Mouse (Mus musculus) lung, postnatal 0 days (tissue): ENCODE measurements at regions not wholly inside any gene's neighbourhood (a gene's known extent, or its start where the extent isn't known, plus 50 kb on each side); places are given as distances from the start of the nearest gene placed in this dataset.

ENCODE experiments used
- ATAC-seq: fragments of 200-750 bp; cut with Nextera tagmentation; 2 replicates; pipeline ENCODE4 v1.8.0; 2017; ENCODE audit warnings: moderate library complexity
- DNase-seq: peaks from one replicate; pipeline ENCODE4 v3.0.0-alpha.2; 2016; ENCODE audit warnings: low spot score
- H3K27ac ChIP-seq: fragments of 300-500 bp; sonication (generic); 2 replicates; pipeline ENCODE4 v1.5.1; 2014; ENCODE audit warnings: antibody characterized with exemption, mild to moderate bottlenecking, low read length, mixed read lengths
- H3K27me3 ChIP-seq: fragments of 300-500 bp; sonication (generic); replicated peaks from 2 replicates; pipeline ENCODE4 v1.6.1; 2014; ENCODE audit warnings: low read length, mixed read lengths; ENCODE audit not compliant: insufficient read depth
- H3K36me3 ChIP-seq: fragments of 300-500 bp; sonication (generic); 2 replicates; pipeline ENCODE4 v1.6.1; 2014; ENCODE audit warnings: low read length, mixed read lengths; ENCODE audit not compliant: insufficient read depth
- H3K4me1 ChIP-seq: fragments of 300-500 bp; sonication (generic); 2 replicates; pipeline ENCODE4 v1.6.1; 2014; ENCODE audit warnings: antibody characterized with exemption, low read depth, low read length, mixed read lengths; ENCODE audit not compliant: insufficient read depth
- H3K4me2 ChIP-seq: fragments of 300-500 bp; sonication (generic); replicated peaks from 2 replicates; pipeline ENCODE4 v1.6.1; 2014; ENCODE audit warnings: low read depth, mild to moderate bottlenecking, low read length, moderate library complexity, mixed read lengths
- H3K4me3 ChIP-seq: fragments of 300-500 bp; sonication (generic); 2 replicates; pipeline ENCODE4 v1.5.1; 2014; ENCODE audit warnings: low read depth, low read length
- H3K9ac ChIP-seq: fragments of 300-500 bp; sonication (generic); replicated peaks from 2 replicates; pipeline ENCODE4 v1.6.1; 2014; ENCODE audit warnings: low read depth, mild to moderate bottlenecking
- H3K9me3 ChIP-seq: fragments of 300-500 bp; sonication (generic); 2 replicates; pipeline ENCODE4 v1.6.1; 2016; ENCODE audit warnings: low read length, mixed read lengths
- CTCF ChIP-seq: IDR thresholded peaks from 2 replicates; pipeline ENCODE4 v1.5.1; 2016; ENCODE audit warnings: antibody characterized with exemption, mild to moderate bottlenecking
- EP300 ChIP-seq: IDR thresholded peaks from 2 replicates; pipeline ENCODE4 v1.6.1; 2016; ENCODE audit warnings: antibody characterized with exemption, mild to moderate bottlenecking, control low read depth
- WGBS: fragments of 180-500 bp; shearing (Covaris S2); extraction: QIAGEN DNeasy Blood & Tissue Kit; methylation state at CpG from one replicate; pipeline ENCODE4 v1.1.7; 2014; 5-methylcytosine and 5-hydroxymethylcytosine counted together

DNA sequence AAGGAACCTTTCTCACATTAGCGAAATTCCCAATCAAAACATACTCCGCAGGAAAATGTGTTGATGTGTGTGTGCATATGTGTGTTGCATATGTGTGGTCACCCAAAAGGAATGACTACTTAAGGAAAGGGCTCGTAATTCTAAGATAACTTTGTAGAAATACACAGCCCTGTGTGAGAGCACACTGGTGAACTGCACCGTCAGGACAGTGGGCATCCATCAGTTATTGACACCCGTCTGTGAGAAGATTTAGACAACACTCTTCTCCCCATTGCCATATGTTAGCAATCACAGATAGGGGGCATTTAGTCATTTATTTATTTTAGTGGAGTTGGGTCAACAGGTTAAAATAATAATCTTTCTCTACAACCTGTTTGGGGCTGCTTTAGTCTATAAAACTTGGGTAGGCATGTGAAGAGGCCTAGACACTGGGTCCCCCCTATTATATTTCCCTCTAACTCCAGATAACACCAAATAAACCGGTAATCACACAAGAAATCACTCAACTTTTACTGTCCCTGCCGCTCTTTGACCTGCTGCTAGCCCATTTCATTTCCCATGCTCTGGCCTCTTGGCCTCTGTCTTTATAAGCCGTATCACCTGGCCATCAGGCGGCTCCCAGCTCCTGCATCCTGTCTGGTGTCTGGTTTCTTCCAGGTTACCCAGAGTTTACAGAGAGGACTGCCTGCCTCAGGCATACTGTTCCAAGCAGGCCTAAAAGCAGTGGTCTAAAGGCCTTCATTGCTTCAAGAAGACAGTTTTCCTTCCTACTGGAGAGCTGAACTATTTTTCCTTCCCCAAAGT lies 169.8 kb upstream of the Arrdc4 start:
- Histone ChIP-seq H3K9ac (no peak overlapping the region), H3K27me3 (no peaks in the 10 kb centered on the region), H3K4me1 (no peaks in the 10 kb centered on the region), H3K36me3 (no peaks in the 10 kb centered on the region), H3K9me3 (no peaks in the 10 kb centered on the region), H3K27ac (no peak overlapping the region), H3K4me2 (no peak overlapping the region), H3K4me3 (no peak overlapping the region)
- ATAC-seq (no peak), DNase-seq (no peak)
- TF ChIP-seq CTCF (no peak), EP300 (no peak)
- 71% methylated on average over 9 of the region's 9 CpGs for WGBS

DNA sequence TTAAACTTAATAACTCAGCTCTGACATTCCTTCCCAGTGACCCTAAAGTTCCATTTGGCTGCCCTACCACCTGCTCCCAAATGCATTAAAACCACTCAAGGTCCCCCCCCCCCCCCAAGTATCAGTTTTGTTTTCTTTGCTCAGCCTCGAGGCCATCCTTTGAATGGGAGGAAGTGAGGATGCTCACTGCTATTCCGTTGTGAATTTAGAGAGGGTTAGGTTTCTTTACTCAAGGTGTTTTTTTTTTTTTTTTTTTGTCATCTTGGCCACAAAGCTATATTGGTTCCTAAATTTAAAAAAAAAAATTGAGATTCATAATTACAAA lies 168.8 kb upstream of the Arrdc4 start:
- Histone ChIP-seq H3K27me3 (no peaks in the 10 kb centered on the region), H3K27ac (no peak overlapping the region), H3K4me2 (peak overlapping the region; percentile 43), H3K36me3 (no peaks in the 10 kb centered on the region), H3K9ac (no peak overlapping the region), H3K4me3 (0 out of 2 replicates have a peak overlapping the region, but pooled peaks have one; percentile 4), H3K4me1 (no peaks in the 10 kb centered on the region), H3K9me3 (no peaks in the 10 kb centered on the region)
- TF ChIP-seq CTCF, result no peak
- WGBS, result 6% methylated on average over 2 of the region's 2 CpGs
- ATAC-seq, result no peak
- no peak for DNase-seq

DNA sequence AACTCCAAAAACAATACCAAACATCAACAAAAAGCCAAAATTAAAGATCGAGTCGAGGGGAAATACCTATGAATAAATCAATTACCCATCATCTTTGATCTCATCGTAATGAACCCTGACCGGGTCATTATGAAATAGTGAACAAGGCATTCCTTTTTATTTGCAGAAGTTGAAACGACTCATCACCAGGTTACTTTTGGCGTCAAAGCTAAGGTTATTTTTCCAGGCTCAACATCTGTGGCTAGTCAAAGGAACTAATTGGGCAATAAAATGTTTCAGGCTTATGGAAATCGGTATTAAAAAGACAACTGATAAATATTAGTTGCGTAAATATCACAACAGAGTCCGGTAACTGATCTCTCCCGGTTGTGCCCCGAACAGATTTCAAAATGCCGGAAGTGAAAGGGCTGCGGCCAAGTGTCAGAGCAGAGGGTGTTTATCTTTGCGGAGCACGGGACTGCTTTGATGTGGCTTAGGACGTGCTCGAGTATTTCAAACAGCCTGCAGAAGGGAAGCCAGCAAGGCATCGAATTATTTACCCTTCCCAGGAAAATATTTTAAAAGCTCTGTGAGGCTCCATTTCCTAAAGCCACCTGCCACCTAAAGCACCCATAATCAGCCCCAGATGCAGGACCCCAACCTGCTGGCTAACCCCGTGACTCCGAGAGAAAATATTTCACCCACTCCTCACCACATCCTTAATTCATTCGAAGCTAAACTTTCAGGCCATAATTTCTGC lies 168.3 kb upstream of the Arrdc4 start:
- H3K4me1 ChIP-seq, result no peaks in the 10 kb centered on the region
- H3K27ac ChIP-seq, result no peak overlapping the region
- no peaks in the 10 kb centered on the region for H3K9me3 ChIP-seq
- H3K4me3 ChIP-seq, result 0 out of 2 replicates have a peak overlapping the region, but pooled peaks have one; percentile 4
- DNase-seq, result peak; percentile 74
- H3K27me3 ChIP-seq, result no peaks in the 10 kb centered on the region
- no peaks in the 10 kb centered on the region for H3K36me3 ChIP-seq
- WGBS, result 8% methylated on average over 21 of the region's 21 CpGs
- TF ChIP-seq CTCF (no peak), EP300 (peak; percentile 56; the same call in 1 of the 2 replicates)
- peak; percentile 70 for ATAC-seq
- H3K4me2 ChIP-seq, result peak overlapping the region; percentile 43
- no peak overlapping the region for H3K9ac ChIP-seq

DNA sequence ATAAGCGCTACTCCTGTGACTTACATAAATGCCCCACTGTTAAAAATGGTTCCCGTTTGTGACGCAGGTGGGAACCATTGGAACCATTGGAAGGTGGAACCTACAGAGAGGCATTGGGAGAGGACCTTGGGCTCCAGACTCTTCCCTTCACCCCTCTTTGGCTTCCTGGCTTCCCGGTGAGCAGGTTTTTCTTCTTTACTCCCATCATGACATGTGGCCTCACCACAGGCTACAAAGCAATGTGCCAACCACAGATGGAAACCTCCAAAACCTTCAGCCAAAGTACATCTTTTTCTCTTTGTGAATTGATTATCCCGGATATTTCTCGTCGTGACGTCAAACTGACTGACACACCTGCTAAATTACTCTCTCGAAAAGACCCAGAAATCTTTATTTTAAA lies 166.9 kb upstream of the Arrdc4 start:
- WGBS, result 87% methylated on average over 9 of the region's 9 CpGs
- Histone ChIP-seq H3K27me3 (no peaks in the 10 kb centered on the region), H3K27ac (no peak overlapping the region), H3K9ac (no peak overlapping the region), H3K9me3 (no peaks in the 10 kb centered on the region), H3K4me2 (no peak overlapping the region), H3K4me3 (no peak overlapping the region), H3K4me1 (no peaks in the 10 kb centered on the region), H3K36me3 (no peaks in the 10 kb centered on the region)
- DNase-seq (no peak), ATAC-seq (no peak)
- TF ChIP-seq EP300 (no peak), CTCF (no peak)

DNA sequence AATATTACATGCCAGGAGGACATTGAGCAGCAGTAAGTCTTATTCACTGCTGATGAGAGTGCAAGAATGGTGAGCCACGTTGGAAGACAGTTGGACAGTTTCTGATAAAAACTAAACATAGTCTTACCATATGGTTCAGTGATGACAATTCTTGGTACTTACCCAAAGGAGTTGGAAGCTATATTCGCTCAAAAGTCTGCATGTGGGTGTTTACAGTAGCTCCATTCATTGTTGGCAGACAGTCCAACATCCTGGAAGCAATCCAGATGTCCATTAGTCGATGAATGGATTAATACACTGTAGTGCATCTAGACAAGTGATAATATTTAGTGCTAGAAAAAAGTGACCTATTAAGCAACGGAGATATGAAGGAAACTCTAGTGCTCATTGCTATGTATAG lies 165.3 kb upstream of the Arrdc4 start:
- Histone ChIP-seq H3K27me3 (no peaks in the 10 kb centered on the region), H3K4me1 (no peaks in the 10 kb centered on the region), H3K27ac (no peak overlapping the region), H3K36me3 (no peaks in the 10 kb centered on the region), H3K9me3 (no peaks in the 10 kb centered on the region), H3K4me3 (no peak overlapping the region), H3K9ac (no peak overlapping the region), H3K4me2 (no peak overlapping the region)
- 30% methylated on average over 4 of the region's 4 CpGs for WGBS
- ATAC-seq (no peak; the same call in 1 of the 2 replicates), DNase-seq (no peak)
- TF ChIP-seq EP300 (no peak), CTCF (no peak)

DNA sequence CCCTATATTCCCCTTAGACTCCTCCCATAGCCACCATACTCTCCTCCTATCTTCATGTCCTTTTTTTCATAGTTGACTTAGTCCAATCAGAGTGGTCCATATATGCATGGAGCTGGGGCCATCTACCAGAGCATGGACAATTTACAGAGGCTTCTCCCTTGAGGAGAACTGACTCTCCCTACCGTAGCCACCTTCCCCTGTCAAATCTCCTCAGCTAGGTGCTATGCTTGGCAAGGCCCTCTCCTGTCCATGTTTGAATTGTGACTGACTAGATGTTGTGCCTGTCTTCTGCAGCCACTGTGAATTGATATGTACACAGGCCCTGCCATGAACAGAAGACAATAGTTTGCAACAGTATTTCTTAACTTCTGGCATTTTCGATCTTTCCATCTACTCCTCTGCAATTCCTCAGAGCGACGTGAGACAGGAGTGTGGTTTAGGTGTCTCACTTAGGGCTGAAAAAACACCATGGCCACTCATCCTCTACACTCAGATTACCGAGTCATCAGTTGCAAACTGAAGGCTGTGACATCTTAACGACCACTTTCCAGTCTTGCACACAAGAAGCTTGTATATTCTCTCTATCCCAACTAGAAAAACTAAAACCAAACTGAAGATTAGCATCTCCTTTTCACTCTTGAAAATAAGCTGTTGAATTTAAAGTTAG lies 163.1 kb upstream of the Arrdc4 start:
- Histone ChIP-seq H3K4me2 (no peak overlapping the region), H3K4me1 (no peaks in the 10 kb centered on the region), H3K27ac (no peak overlapping the region), H3K27me3 (no peaks in the 10 kb centered on the region), H3K4me3 (no peak overlapping the region), H3K9me3 (no peaks in the 10 kb centered on the region), H3K36me3 (no peaks in the 10 kb centered on the region), H3K9ac (no peak overlapping the region)
- ATAC-seq, result no peak
- no peak for DNase-seq
- TF ChIP-seq CTCF (no peak), EP300 (no peak)
- 84% methylated on average over 6 of the region's 6 CpGs for WGBS
